Mouse (Mus musculus) layer of hippocampus, adult 9-11 months (tissue): ENCODE results near the gene Rapgef2.

ENCODE experiments used
- DNase-seq: peaks from one replicate; pipeline ENCODE4 v3.0.0; 2022

The Rapgef2 gene

GRCm38 (mm10) chr3:79286376-79287107 lies at the start of gene Rapgef2:
TSS of gene Rapgef2 (minus strand) at chr3:79286517.
- peak; percentile 31 for DNase-seq

- no peak for DNase-seq
Observed at GRCm38 (mm10) chr3:79333643-79334200, 47.4 kb upstream of the Rapgef2 start.

- no peak for DNase-seq
Observed at GRCm38 (mm10) chr3:79333051-79333450, 46.7 kb upstream of the Rapgef2 start.

- DNase-seq = no peak
Observed at GRCm38 (mm10) chr3:79329691-79330315, 43.5 kb upstream of the Rapgef2 start.

GRCm38 (mm10) chr3:79324697-79325526 lies 38.6 kb upstream of the Rapgef2 start:
- DNase-seq = no peak

GRCm38 (mm10) chr3:79314006-79314698 lies 27.8 kb upstream of the Rapgef2 start:
- DNase-seq = peak; percentile 81

DNA sequence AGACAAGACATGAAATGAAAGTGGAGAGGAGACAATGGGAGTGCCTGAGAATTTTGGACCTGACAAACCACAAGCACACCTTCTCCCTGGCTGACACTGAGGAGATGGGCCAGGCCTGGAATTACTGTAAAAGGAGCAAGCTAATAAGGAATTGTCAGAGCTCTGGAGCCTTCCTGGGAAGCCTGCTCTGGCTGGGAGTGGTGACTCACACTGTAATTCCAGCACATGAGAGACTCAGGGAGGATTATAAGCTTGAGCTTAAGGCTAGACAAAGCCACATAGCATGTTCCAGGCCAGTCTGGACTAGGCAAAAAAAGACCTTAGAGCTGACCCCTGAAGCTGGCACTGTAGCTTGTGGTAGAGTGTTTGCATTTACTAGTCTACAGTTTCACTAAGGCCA lies 25.6 kb upstream of the Rapgef2 start:
- DNase-seq = no peak

GRCm38 (mm10) chr3:79310184-79310583 lies 23.9 kb upstream of the Rapgef2 start:
- no peak for DNase-seq

GRCm38 (mm10) chr3:79308605-79309004 lies 22.3 kb upstream of the Rapgef2 start:
- no peak for DNase-seq

DNA sequence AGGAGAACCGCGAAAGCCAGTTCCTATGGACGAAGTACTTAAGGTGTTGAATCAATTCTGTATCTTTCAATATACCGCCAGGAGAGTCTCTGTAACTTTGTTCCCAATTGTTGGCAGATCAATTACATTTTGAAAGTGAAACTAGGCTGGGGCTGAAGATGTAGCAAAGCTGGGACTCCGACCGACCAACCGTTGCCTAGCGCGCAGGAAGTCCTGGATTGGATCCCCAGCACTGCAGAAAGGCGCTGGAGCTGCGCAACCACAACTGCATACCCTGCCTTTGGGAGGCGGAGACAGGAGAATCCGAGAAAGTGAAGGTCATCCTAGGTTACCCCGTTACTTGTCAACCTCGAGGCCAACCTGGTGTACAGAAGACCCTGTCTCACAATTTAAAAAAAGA lies 13.1 kb upstream of the Rapgef2 start:
- DNase-seq = no peak

GRCm38 (mm10) chr3:79297281-79297680 lies 11.0 kb upstream of the Rapgef2 start:
- no peak for DNase-seq

GRCm38 (mm10) chr3:79296586-79296985 lies 10.3 kb upstream of the Rapgef2 start:
- DNase-seq = no peak

- DNase-seq = no peak
Observed at GRCm38 (mm10) chr3:79296049-79296448, 9.7 kb upstream of the Rapgef2 start.

- DNase-seq = no peak
Observed at GRCm38 (mm10) chr3:79294701-79295100, 8.4 kb upstream of the Rapgef2 start.

- no peak for DNase-seq
Observed at GRCm38 (mm10) chr3:79293023-79293422, 6.7 kb upstream of the Rapgef2 start.

GRCm38 (mm10) chr3:79289050-79289449 lies 2.7 kb upstream of the Rapgef2 start:
- DNase-seq = peak; percentile 58

- DNase-seq = no peak
Observed at GRCm38 (mm10) chr3:79287699-79288458, 1.6 kb upstream of the Rapgef2 start.

DNA sequence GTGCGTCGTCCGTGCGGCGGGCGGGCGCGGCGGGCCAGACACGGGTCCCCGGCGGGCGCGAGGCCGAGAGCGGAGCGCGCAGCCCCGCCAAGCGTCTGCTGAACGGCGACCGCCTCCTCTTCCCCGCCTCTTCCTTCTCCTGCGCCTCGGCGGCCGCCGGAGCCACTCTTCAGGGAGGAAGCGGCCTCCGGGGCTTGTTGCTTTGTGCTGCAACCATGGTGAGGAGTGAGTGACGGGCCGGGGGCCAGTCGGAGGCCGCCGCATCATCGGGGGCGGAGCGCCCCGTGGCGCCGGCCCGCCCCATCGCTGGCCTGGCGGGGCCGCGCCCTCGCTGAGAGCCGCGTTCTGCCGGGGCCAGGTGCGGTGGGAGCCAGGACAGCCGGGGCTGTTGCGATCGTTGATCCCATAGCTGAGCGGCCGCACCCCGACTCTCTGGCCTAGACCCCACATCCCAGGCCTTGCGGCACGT lies 825 bp upstream of the Rapgef2 start:
- peak; percentile 96 for DNase-seq

GRCm38 (mm10) chr3:79286031-79286375 lies 314 bp downstream of the Rapgef2 start:
- no peak for DNase-seq

DNA sequence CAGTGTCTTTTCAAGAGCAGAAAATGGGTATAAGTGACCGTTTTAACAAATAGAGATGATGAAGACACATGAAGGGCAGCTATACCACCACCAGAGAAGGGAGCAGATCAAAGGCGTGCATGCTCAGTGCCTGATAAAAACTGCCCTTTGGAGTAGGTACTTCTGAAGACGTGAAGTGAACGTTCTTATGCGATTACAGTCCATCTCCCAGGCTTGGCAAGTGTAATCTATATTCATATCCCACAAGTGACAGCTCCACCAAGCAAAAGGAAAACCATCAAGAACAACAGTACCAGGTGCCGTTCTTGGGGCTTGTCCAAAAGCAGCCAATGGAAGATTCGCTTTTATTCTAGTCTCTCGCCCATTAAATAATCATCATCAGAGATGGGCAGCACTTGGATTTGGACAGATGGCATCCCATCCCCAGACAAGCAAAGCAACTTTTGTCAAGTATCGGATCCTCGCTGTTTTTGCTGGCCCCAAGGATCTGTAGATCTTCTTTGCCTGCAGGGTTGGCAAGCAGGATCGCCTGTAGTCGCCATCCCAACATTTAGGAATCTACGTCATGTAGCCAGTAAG lies 1.1 kb downstream of the Rapgef2 start:
- DNase-seq = peak; percentile 46

DNA sequence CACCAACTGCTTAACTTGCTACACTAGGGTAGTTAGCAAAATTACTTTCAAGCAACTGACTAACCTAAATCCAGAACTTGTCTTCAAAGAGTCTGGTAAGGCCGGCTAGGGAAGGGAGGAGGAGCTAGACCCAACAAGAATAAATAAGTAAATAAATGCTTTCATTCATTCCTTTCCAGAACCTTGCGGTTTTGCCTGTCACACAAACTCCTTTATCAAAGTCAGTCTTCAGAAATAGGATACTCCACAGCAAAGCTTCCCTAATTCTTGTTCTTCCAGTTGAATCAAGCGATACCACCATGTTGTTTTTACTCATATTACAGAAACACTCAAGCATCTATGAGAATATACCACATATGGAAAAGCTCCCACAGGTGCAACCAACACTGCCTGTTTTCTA lies 2.3 kb downstream of the Rapgef2 start:
- DNase-seq = no peak

GRCm38 (mm10) chr3:79283031-79283430 lies 3.3 kb downstream of the Rapgef2 start:
- no peak for DNase-seq
